Mouse (Mus musculus): ENCODE data around the gene Ltbp1.

Ltbp1 gene

DNA sequence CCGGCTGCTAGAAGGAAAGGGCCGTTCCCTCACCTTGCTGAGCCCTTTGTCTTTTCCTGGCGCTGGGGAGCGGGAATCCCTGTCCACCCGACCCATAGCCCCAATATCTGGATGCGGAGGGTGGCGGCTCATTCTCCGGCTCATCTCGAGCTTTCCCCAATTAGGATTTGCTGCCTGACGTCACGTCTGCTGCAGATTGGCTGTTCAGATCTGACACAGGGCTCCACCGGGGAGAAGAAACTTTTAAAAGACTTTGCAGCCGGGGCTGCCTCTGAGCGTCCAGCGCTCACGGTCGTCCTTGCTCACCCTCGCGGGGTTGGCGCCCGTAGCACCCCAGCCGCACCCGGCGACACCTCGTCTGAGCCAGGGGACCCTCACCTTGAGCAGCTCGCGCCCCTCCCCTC, at the start of gene Ltbp1:
Gene Ltbp1 (plus strand): TSS at position 288 of the 404 bp plus-strand sequence.
- DNase-seq (ENCODE audit: low spot score), result no peak

DNA sequence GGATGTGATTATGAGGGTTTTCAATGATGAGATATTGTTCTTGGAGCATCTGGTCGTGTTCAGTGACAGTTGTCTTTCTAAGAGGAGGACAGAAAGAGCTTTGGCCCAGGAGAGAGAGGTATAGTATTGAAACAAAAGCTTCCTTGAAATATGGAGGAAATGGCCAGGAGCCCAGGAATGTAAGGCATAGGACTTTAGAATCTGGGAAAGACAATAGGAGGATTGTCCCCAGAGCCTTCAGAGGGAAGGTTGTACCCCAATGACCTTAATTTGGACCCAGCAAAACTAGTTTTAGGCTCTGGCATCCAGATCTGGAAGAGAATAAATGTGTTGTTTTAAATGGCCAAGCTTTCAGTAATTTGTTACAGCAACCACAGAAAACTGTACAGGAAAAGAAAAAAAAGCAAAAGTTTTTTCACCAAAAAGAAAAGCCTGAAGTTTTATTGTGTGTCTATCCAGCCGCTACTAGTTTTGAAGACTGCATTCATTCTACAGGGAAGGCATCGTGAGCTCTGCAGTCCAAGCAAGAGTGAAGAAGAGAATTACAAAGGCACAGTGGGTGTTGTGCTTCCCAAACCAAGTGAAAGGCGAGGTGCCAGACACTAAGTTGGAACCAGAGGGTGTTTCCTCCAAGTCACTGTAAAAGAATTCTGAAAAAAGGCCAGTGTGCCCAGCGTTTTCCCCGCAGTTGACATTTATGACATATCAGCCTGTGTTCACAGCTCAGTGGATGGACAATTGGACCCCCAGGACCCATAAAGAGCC, 45.7 kb upstream of the Ltbp1 start:
- DNase-seq (ENCODE audit: low spot score), result no peak

DNA sequence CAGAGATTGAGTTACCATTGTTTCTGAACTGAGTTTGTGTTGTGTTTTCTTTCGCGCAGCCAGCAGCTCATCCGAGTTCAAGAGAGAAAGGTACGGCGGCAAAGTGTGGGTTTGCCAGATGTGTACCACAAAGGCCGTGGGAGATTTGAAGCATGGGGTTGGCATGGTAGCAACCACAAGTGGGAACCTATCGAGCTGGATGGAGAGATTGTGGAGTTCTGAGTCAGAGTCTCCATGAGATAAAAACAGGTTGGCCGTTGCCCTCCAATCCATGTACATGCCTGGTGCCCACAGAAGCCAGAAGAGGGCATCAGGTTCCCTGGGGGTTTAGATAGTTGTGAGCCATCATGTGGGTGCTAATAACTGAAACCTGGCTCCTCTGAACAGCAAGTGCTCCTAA, 42.1 kb upstream of the Ltbp1 start:
- DNase-seq (ENCODE audit: low spot score), result no peak

DNA sequence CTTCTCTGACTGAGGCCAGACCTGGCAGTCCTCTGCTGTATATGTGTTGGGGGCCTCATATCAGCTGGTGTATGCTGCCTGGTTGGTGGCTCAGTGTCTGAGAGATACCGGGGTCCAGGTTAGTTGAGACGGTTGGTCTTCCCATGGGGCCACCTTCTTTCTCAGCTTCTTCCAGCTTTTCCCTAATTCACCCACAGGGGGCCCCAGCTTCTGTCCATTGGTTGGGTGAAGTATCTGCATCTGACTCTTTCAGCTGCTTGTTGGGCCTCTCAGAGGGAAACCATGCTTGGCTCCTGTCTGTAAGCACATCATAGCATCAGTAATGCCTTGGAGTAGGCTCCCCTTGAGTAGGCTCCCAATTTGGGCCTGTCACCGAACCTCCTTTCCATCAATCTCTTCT, 41.5 kb upstream of the Ltbp1 start:
- no peak for DNase-seq (ENCODE audit: low spot score)

DNA sequence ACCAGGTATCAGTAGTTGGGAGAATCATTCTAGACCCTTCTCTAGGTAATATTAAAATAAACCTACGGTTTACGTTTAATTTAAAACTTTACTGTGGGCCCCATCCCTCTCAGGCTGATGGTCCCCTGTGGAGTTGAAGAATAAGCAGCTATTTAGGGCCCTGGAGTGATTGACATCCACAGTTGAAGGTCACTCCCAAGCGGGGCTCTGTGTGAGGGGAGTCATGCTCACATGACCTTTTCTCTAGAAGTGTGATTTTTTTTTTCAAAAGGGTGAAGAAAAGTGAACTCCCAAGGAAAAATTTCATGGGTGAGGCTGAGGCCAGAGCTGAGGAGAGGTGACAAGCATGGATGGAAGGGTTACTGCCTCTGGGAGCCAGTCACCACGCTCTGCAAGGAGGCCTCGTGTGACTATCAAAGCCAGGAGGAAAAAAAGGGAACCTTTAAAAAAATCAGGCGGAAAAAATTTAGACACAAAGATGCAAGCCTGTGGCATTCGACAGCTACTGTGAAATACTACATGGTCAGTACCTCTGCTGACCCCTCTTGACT, 38.0 kb upstream of the Ltbp1 start:
- DNase-seq (ENCODE audit: low spot score), result no peak

DNA sequence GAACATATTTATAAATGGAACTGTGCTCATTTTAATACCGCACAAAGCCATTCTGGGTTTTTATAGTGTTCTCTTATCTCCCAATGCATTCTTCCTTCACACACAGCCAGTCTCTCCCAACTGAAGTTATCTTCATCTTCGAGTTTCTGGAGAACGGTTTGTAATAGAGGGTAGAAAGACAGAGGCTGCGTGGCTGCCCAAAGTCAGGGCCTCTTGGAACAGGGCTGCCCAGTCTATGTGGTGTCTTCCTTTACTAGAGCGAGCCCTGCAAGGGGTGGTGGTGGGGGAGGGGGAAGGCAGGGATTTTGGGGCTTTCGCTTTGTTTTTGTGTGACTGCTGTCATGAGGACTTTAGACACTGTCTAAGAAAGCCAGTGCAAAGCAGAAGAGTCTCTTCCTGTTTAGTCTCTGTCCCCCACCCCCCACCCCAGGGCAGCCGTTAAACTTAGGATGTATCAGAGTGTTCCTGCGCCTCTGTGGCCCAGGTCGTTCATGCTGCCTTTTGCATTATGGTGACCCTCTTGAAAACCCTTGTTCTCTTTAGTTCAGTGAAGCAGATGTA, 37.1 kb upstream of the Ltbp1 start:
- DNase-seq (ENCODE audit: low spot score), result no peak

DNA sequence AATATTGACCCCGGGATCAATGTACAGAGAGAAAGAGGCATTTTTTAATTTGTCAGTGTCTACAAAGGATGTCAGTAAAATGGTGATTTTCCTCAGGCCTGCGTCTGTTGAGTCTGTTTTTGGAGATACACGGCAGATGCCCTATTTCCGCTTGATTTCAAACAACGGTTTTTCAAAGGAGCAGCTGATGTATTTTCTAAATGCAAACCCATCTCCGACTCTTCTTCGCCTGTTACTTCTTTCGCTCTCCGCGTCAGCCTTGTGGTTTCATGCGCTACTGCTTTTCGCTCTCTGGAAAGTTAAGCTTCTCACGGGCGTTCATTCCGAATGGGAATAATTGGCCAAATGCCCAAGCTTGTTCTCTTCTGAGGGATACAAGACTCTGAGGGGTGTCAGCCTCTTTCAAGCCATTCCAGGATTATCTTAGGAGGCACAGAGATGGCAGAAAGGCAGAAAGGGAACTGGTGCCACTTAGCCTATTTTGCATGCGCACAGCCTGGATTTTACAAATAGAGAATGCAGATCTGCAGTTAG, 36.6 kb upstream of the Ltbp1 start:
- no peak for DNase-seq (ENCODE audit: low spot score)

DNA sequence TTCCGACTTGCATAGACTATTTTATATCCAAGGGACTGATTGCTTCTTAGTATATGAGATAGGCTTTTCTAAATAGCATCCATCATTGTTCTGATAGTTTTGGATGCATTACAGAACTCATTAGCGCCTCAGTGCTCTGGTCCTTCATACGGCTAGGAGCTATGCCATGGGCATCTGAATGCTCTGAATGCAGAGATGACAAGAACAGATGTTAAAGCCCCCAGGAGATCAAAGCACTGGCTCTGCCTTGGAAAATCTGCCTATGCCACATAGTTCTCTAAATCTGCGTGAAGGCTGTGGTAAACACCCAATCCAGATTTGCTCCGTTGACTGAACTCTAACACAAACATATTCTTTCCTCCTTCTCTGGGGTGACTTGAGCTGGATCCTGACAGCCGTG, 30.2 kb upstream of the Ltbp1 start:
- DNase-seq (ENCODE audit: low spot score), result no peak

DNA sequence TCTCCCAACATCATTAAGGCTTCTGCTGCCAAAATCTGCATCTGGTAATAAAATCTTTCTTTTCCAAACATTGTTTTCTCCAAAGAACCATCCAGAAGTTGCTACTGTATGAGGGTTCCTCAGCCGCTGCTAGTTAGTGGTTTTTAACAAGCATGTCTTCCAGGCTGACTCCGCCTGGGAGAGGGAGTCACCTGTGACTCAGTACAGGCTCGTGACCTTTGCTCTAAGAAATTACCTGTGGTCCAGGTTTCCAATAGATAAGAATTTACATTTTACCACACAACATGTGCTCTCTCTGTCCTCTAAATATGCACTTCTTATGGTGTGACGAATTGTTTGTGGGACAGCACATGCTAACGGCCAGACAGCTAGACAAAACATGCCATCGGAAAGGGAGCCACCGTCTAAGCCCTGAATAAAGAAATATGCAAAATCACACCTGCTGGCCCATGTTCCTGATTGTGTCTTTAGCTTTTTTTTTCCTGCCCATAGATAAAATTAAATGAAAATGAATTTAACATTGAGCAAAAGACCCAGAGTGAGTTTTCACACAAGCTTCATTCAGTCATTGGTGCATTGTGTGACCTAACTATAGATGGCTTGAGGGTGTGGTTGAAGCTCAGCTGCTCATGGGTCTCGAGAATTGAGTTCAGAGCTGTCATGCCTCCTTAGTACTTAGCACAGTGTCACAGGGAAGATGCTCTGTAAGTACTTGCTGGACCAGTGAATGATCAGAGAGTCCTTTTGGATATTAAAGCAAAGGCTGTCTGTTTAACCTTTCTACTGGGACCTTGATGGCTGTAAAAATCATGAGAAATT, 29.0 kb upstream of the Ltbp1 start:
- DNase-seq (ENCODE audit: low spot score), result no peak

DNA sequence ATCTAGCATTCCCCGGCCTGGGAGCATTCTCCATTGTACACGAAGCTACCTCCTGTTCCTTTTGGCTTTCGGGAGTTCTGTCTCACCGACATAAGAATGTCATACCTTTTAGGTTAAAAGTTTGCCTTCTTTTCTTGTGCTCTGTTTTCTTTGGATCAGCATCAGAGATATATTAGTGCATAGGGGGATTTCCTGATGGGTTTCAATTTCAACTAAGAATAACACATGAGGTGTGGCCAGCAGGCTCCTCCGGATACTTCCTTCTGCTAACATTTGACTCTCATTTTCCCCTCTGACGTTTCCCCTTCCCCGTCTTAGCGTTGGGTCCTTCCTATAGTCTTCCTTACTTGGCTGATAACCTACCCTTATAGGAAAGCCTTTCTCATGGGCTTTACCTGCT, 25.6 kb upstream of the Ltbp1 start:
- DNase-seq (ENCODE audit: low spot score), result no peak

DNA sequence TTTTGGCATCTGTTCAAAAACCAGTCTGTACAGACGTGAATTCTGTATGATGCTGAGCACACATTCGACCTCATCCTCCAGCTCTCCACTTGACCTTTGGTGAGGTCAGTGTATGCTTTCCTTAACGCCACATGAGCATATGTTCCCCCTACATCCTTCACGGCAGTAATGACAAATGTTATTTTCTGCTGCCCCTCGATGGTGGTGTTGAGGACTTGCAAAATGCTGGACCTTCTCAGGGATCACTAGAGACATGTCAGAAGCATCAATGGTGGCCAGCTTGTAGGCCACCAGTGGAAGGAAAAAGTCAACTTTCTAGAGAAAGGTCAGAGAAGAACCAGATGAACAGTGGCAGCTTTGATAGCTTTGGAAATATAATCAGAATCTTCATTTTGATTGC, 23.7 kb upstream of the Ltbp1 start:
- DNase-seq (ENCODE audit: low spot score), result no peak

DNA sequence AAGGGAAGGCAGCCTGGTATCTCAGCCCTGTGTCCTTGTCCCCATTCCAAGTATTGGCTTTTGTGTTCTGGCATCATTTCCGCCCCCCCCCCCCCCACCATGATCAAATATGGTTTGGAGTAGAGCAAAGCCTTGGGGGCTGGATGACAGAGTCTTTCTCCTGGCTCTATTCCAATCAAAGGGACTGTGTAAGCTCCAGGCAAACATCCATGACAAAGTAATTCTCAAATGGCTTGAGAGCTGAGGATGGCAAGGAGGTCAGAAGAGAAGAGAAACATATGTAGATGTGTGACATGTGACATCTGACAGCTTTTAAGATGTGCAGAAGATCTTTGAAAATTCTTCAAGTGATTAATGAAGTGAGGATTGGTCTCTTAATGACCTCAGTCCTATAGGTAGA, 22.5 kb upstream of the Ltbp1 start:
- no peak for DNase-seq (ENCODE audit: low spot score)

DNA sequence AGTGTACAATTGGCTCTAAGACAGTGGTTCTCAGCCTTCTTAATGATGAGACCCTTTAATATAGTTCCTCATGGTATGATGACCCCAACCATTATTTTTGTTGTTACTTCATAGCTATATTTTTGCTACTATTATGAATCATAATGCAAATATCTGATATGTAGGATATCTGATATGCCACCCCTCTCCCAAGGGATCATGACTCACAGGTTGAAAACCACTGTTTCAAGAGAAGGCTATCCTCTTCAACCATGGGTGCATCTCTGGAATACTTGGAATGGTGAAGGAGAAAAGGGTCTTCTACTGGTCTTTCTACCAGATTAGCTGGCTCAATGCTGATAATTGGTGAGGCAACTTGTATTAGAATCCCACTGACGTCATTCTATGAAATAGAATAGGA, 21.3 kb upstream of the Ltbp1 start:
- DNase-seq (ENCODE audit: low spot score), result no peak

DNA sequence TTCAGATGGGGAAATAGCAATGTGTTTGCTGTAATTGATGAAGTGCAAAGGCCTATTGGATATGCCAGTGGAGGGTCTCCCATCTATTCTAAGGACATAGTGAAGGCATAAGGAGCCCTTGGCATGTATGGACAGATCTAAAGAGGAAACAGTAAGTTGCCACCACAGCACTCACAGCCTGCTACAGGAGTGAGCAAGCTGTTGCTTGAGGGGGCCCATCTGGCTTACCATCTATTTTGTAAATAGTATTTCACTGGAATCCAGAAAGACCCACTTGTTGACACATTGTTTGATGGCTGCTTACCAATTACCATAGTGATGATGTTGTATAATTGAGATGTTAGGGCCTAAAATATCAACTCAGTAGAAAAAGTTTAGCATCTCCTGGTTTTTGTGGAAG, 20.7 kb upstream of the Ltbp1 start:
- DNase-seq (ENCODE audit: low spot score), result no peak

DNA sequence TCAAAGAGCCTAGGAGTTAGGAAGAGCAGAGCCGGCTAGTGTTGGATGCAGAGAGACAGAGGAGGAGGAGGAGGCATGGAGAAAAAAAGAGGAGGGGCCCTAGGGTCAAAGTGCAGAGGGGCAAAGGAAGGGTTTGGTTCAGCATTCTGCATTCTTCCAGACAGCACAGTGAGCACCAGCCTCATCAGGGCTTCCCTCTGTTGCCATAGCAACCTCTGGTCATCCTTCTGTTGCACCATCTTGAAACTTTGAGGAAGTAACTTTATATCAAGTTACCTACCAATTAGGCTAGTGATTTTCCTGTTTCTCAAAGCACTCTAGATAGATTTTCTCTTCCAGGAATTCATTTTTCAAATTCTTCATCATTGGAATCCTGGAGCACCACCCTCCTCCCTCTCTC, 18.3 kb upstream of the Ltbp1 start:
- no peak for DNase-seq (ENCODE audit: low spot score)

DNA sequence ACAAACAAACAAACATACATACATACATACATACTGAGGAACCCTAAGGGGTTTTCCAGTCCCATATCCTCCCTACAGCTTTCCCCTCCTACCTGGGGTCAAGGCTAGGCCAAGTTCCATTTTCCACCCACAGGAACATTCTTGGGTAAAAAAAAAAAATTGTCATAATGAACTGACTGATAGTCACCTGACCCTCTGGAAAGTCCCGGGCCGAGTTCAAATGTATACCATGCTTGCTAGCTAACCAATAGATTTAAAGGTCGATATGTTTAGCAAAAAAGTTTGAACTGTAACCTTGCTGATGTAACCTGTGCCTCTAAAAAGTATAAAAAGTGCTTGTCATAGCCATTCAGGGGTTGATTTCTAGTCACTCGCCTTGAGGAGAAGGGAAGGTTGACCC, 15.7 kb upstream of the Ltbp1 start:
- no peak for DNase-seq (ENCODE audit: low spot score)

DNA sequence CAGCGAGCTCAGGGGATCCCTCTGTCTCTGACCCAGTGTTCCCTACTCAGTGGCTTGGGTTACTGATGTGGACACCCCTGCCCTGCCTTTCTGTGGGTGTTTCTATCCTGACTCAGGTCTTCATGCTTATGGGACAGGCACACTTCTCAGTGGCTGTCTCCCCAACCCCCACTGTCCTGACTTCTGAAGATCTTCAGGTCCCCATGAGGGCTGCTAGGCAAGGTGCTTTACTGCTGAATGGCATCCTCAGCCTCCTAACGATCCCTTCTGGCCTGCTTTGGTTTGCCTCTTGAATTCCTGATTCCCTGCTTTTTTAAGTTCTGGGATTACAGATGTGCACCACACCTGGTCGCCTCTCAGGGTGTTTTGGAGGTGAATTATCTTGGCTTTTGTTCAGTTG, 14.8 kb upstream of the Ltbp1 start:
- DNase-seq (ENCODE audit: low spot score), result no peak

DNA sequence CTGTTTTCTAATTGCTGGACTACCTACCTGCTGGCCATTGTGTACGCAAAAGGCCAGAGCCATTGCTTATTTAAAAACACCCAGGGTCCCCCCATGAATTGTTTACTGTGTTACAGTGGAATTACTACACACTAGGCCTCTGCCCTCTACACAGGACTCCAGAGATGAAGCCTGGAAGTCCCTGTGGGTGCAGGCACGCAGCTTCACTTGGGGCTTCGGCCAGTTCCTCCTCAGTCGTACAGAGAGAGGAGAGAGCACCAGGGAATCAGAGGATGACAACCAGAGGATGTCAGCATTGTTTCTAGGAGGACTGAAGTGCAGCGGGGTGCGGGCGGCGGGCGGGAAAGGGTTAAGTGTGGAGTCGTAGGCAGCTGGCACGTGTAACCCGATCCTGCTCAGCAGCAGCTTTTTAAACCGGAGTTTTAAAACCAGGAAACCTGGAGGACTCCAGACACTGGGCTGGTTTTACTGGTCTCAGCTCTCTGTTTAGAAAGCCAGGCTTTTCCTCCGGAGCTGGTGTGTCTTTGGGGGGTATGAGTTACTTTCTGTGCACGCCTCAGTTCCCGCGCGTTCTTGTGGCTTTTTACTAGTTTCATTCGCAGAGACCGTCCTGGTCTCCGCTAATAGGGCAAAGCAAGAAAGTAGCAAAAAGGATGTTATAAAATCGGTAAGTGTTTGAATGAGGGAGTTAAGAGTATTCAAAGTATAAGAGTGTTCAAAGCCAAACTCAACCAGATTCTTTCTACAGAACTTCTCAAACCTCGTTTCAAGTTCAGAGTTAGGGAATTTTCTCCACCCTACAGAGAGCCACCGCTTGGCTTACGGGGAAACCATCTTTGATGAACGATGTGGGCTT, 11.4 kb upstream of the Ltbp1 start:
- no peak for DNase-seq (ENCODE audit: low spot score)

DNA sequence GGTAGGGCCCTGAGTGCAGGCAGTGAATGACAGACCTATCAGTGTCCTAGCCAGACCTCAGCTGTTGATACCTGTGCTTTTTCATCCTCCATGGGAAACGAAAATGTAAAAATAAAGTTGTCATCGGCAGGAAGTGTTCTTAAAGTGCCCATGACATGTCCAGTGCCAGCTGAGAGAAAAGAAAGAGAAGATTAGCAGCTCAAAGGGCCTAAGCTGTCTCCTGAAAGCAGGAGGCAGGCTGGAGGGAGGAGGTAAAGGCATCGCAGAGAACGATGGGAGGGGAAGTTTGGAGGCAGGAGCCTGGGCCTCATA, 10.8 kb upstream of the Ltbp1 start:
- DNase-seq (ENCODE audit: low spot score), result no peak

DNA sequence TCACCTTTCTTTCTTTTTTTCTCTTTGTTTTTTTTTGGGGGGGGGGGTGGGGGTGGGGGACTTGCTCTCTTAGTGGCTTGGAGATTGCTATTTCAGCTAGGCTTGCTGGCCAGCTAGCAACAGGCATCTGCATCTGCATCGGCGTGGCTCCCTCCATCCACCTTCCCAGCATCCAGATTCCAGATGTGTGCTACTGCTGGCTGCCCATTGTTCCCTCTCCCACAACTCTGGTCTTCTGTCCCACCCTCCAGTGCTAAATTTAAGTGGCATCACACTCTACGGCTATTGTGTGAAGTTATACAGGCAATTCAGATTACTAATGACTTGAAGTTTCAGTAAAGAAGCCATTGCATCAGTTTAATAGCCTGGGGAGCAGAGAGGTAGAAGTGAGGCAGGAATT, 10.1 kb upstream of the Ltbp1 start:
- DNase-seq (ENCODE audit: low spot score), result no peak

DNA sequence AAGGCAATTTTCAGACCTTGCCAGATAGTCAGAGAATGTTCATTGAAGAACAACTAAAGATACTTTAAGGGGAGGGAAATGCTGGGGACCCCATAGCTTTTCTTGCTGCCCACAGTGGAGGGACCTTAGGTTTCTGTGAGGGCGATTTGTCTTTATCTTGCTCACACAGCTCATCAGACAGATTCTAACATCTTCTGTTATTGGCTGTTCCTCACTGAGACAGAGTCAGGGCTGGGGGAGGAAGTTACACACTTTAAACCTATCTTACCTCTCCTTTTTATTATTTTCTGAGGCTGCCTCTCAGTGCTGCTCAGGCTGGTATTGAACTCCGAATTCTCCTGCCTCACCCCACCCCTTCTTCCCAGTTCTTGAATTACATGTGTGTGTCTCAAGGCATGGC, 5.3 kb upstream of the Ltbp1 start:
- no peak for DNase-seq (ENCODE audit: low spot score)

DNA sequence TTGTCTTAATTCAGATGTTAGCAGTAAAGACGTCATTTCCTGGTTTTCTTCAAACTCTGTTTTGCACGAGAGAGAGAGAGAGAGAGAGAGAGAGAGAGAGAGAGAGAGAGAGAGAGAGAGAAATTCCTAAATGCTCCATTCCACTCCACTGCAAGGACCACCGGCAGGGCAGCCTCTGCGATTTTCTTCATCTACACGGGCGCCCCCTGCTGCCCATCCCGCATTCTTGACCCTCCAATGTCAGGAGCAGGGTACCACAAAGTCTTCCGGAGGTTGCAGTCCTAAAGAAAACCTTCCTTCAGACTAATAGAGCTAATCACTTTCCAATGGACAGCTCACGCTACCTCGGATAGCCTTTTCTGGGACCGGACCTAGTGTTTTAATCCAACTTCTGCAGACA, 548 bp upstream of the Ltbp1 start:
- no peak for DNase-seq (ENCODE audit: low spot score)
